Mouse (Mus musculus) adrenal gland, adult 2 months (tissue): Measurements from ENCODE around the gene Ercc1. TPM values are rescaled to one million over a fixed set of nuclear protein-coding genes. Genes with fewer than 3 reads are reported as not detected.
A peak's percentile ranks its signal among the peaks of the same experiment; 100 is the strongest.

Source experiments
- DNase-seq: peaks from one replicate; pipeline ENCODE4 v3.0.0; 2021
- polyA plus RNA-seq: library from polyadenylated mRNA; depleted of rRNA; stranded (reverse); fragments of >200 nt; gene quantifications from 2 replicates; pipeline ENCODE4 v1.2.3, GENCODE M21; 2012
- total RNA-seq, 2 experiments: library from RNA; stranded (reverse); gene quantifications; 2 replicates each; pipeline ENCODE4 v1.2.3; 2021

Gene Ercc1
- total and polyA plus RNA-seq, 3 experiments: 36.5 to 40.8 (median 37.8) TPM

- peak; percentile 39 for DNase-seq
Observed at GRCm38 (mm10) chr7:19309278-19309883, 35.2 kb upstream of the Ercc1 start.

GRCm38 (mm10) chr7:19309884-19310641, 34.5 kb upstream of the Ercc1 start, which contains the start of gene Fosb:
Gene Fosb, minus strand, starts transcription at chr7:19310051.
- DNase-seq: peak; percentile 95

- no peak for DNase-seq
Observed at GRCm38 (mm10) chr7:19311991-19312390, 32.6 kb upstream of the Ercc1 start.

GRCm38 (mm10) chr7:19314033-19314432, 30.5 kb upstream of the Ercc1 start:
- no peak for DNase-seq

- DNase-seq: peak; percentile 72
Observed at GRCm38 (mm10) chr7:19316451-19317161, 28.0 kb upstream of the Ercc1 start.

GRCm38 (mm10) chr7:19318201-19318600, 26.4 kb upstream of the Ercc1 start:
- no peak for DNase-seq

DNA sequence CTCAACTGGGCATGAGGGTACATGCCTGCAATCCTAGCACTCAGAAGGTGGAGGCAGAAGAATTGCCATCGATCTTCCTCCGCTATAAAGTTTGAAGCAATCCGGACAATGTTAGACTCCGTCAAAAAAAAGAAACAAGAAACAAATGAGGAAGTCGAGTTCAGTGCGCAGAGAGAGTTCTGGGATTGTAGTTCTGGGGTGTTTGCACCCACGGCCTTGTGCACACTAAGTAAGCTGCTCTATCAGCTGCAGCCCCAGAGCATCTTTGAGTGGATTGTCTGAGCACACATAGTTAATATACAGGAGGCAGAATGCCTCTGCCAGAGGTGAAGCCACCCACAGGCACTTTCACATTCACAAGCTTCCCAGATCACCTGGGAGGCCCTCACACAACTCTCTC, 25.9 kb upstream of the Ercc1 start:
- DNase-seq: no peak

DNA sequence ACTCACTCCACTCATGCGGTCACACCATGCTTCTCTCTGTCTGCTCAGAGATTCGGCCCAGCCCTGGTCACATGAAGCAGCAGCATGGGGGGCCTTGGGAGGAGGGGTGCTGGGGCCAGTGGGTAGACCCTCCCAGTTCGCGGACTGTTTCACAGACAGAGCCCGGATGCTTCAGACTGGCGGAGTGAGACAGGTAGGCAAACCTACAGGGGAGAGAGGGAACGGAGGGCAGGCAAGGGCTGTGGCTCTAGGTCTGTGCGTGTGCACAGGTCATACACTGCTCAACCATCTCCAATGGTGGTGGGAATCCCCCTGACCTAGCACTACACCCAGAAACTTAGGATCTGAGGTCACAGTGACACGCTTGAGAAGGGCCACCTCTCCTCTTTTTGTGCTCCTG, 25.1 kb upstream of the Ercc1 start:
- no peak for DNase-seq

- DNase-seq: peak; percentile 97
Observed at GRCm38 (mm10) chr7:19319906-19320305, 24.7 kb upstream of the Ercc1 start.

GRCm38 (mm10) chr7:19320637-19321036, 23.9 kb upstream of the Ercc1 start:
- DNase-seq: no peak

DNA sequence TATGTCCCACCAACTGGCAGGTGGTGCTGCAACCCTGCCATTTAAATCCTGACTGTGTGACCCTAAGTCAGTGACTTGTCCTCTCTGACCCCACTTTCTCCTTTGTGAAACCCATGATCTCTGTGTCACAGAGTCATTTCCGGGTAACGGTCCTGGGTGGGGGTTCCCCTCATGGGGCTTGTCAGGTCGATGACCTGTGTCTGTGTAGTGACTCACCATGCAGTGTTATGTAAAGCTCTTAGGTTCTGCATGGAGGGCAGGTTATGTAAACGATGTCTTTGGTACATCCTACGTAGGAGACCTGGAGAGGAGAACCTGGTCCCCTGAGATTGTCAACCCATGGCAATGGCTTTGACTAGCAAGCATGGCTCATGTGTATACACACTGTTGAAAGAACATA, 23.1 kb upstream of the Ercc1 start:
- no peak for DNase-seq

DNA sequence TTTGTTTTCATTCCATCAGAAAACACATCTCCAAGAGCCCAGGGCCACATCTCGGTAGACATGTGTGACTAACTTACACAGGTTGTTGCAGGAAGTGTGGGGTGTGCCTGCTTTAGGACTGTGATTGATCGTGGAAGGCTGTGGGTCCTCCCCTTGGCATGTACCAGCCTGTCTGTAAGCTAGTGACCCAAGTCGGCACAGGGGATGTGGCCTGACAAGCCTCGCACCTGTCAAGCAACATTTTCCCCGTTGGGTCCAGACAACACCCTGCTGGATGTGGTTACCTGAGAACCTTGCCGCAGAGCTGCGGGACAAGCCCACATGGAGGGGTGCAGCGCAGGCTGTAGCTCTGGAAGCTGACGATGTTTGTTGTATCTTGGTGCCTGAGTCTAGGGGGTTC, 22.1 kb upstream of the Ercc1 start:
- DNase-seq: no peak

- DNase-seq: no peak
Observed at GRCm38 (mm10) chr7:19324221-19324620, 20.4 kb upstream of the Ercc1 start.

GRCm38 (mm10) chr7:19325262-19326199, 19.0 kb upstream of the Ercc1 start:
- DNase-seq: no peak

GRCm38 (mm10) chr7:19326359-19326758, 18.2 kb upstream of the Ercc1 start:
- peak; percentile 94 for DNase-seq

GRCm38 (mm10) chr7:19327128-19327527, 17.4 kb upstream of the Ercc1 start:
- peak; percentile 96 for DNase-seq

DNA sequence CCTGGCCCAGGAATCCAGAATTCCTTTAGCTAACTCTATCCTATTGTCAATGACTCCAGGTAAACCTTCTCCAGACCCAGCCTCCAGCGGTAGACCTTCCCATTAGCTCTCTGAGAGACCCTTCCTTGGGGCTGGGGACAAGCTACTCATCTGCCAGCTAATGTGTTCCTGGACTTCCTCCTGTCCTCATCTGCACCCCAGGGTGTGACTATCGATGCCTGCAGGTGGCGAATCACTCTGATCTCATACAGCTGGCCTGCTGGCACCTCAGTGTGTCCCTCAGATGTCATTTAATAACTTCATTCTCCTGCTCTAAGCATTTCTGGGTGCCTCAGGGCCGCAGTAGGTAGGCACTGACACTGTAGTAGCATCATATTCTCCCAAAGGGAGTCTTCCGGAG, 16.8 kb upstream of the Ercc1 start:
- no peak for DNase-seq

GRCm38 (mm10) chr7:19328425-19328824, 16.2 kb upstream of the Ercc1 start:
- DNase-seq: no peak

GRCm38 (mm10) chr7:19331910-19332309, 12.7 kb upstream of the Ercc1 start:
- DNase-seq: no peak

DNA sequence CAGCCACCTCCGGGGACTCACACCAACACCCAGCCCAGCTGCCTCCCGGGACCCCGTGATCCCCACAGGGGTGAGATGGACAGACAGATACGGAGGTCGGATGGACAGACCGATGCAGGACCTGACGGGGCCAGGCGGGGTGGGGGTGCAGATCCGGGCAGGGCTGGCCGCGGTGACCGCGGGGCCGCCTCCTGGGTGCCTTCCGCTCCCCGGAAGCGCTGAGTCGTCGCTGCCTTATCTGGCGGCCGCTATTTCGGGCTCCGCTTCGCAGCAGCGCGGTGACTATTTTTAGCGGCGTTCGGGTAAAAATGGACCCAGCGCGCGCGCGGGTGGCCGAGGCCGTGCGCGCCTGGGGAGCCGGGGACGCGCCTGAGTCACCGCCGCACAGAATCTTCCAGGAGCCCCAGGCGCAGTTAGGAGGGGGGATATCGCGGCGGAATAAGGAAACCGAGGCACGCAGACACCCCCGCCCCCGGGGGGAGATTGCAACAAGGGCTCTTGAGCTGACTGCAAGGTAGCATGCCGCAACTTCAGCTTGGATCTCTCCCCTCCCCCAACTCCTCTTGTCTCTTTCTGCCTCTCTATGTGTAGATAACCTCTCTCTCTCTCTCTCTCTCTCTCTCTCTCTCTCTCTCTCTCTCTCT, 11.7 kb upstream of the Ercc1 start:
- DNase-seq: peak; percentile 92

- no peak for DNase-seq
Observed at GRCm38 (mm10) chr7:19335583-19335982, 9.0 kb upstream of the Ercc1 start.
